Mouse (Mus musculus) liver, embryonic 14.5 days (tissue): ENCODE data around the gene Rsph3a.

Experiments
- CTCF ChIP-seq: IDR thresholded peaks from 2 replicates; pipeline ENCODE4 v1.5.1; 2016; ENCODE audit warnings: antibody characterized with exemption, low read depth, control low read depth
- EP300 ChIP-seq: IDR thresholded peaks from 2 replicates; pipeline ENCODE4 v1.6.1; 2016; ENCODE audit warnings: antibody characterized with exemption, low read depth

- TF ChIP-seq CTCF (no peak), EP300 (no peak)
Measured at GRCm38 (mm10) chr17:7918355-7918754, 27.1 kb upstream of the Rsph3a start.
